Mouse (Mus musculus) adrenal gland, adult 2 months (tissue): ENCODE measurements around the gene Gm14743. TPM values are rescaled to one million over a fixed set of nuclear protein-coding genes. Genes with fewer than 3 reads are reported as not detected.
"Not testable (repeated sequence)": the region's sequence is repeated elsewhere in the genome, so short reads cannot be mapped to it uniquely, and the experiment has no call there.

Experiments
- DNase-seq: peaks from one replicate; pipeline ENCODE4 v3.0.0; 2021
- long read RNA-seq: library from polyadenylated mRNA; stranded (forward); transcript quantifications from one replicate; pipeline ENCODE4 v2.0.0, GENCODE M21; 2021
- polyA plus RNA-seq: library from polyadenylated mRNA; depleted of rRNA; stranded (reverse); fragments of >200 nt; gene quantifications from 2 replicates; pipeline ENCODE4 v1.2.3, GENCODE M21; 2012; rRNA removed
- total RNA-seq, 2 experiments: library from RNA; stranded (reverse); gene quantifications; 2 replicates each; pipeline ENCODE4 v1.2.3; 2021

Gm14743 gene
- total RNA-seq (not detected), polyA plus RNA-seq (not detected in 2 replicates)
- long read RNA-seq, result 0 reads

GRCm38 (mm10) chrX:78245821-78246220 is at the start of gene Gm14743:
TSS of gene Gm14743 (minus strand) at chrX:78245921.
- DNase-seq, result not testable (repeated sequence)

- no peak for DNase-seq
Observed at GRCm38 (mm10) chrX:78202829-78203228, 42.9 kb downstream of the Gm14743 start.

GRCm38 (mm10) chrX:78202220-78202619 is 43.5 kb downstream of the Gm14743 start:
- not testable (repeated sequence) for DNase-seq

Other genes with a start within 250 kb of the Gm14743 start
- gene Obp1a, start 154.5 kb downstream of the Gm14743 start, total RNA-seq, result not detected
- not detected in 2 replicates for gene Obp1a, start 154.5 kb downstream of the Gm14743 start, polyA plus RNA-seq
- gene Gm5938, start 120.5 kb downstream of the Gm14743 start, total RNA-seq, result not detected
- not detected in 2 replicates for gene Gm5938, start 120.5 kb downstream of the Gm14743 start, polyA plus RNA-seq
- gene Obp1b, start 59.1 kb downstream of the Gm14743 start, total RNA-seq, result not detected
- not detected in 2 replicates for gene Obp1b, start 59.1 kb downstream of the Gm14743 start, polyA plus RNA-seq
- gene 4930480E11Rik, start 123.7 kb upstream of the Gm14743 start, total RNA-seq, result not detected
- gene 4930480E11Rik, start 123.7 kb upstream of the Gm14743 start, polyA plus RNA-seq, result not detected in 2 replicates